Mouse (Mus musculus): Measurements from ENCODE around the gene Ypel2. TPM values are rescaled to one million over a fixed set of nuclear protein-coding genes. Genes with fewer than 3 reads are reported as not detected.

Gene Ypel2
- total RNA-seq, 4 experiments from 2014 or later = 44.2 to 53.3 (median 48.8) TPM

DNA sequence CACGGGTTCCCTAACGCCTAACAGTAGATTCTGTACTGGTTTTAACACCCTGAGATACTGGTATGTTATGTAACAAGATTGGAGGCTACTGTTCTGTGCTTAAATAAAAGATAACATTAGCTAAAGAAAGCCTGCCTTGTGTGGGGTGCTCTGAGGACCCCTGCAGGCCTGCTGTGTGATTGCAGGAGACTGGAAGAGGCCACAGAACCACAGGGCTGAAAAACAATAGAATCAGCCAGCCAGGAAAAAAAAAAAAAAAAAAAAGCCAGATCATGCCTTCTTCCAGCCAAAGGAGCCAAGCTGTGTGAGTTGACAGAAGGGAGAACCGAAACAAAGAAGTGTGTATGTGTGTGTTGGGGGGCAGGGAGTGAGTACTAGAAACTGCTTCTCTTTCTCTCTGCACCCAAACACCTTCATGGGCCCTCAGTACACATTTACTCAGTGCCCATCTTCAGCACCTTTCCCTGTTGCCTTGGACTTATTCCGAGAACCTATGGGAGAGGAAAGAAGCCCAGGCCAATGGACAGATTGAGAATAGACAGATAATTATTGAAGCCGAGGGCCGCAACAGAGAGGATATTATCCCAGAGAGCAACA lies 2.2 kb upstream of the Ypel2 start:
- DNase-seq (ENCODE audit: low spot score in 2 of 2) = peak in 1 of 2 experiments; percentile 80

DNA sequence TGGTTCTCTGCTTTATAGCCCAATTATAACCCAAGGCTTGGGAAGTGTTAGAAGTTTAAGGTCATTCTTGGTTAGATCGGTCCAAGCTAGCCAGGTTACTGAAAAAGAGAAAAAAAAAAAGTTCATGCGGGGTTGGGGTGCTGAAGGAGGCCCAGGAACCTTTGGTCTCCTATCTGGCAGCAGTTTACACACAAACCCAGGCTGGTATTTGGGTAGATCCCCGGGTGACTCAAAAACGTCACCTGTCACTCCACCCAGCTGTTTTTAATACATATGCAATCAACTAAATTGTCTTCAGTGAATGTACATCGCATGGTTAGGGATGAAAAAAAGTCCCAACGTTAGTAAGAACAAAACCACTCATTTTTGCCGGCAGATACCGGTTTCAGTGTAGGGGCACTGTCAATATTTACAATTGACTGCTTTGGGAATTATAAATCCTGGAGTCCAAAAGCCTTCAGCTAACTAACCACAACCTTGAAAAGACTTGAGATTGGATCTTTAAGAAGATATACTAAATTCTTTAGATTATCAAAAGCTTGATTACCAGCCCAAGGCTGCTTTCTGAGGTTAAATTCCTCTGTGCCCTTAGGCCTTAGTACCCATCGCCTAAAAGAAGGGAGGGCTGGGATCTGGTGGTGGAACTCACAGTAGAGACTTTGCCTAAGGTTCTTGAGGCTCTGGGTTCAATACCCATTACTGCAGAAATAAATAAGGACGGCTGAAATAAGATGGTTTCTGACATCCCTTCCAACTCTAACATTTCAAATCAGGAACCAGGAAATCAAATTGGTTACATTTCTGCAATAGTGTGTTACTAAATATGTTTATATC lies 1.5 kb upstream of the Ypel2 start:
- no peak for DNase-seq (ENCODE audit: low spot score in 2 of 2)

DNA sequence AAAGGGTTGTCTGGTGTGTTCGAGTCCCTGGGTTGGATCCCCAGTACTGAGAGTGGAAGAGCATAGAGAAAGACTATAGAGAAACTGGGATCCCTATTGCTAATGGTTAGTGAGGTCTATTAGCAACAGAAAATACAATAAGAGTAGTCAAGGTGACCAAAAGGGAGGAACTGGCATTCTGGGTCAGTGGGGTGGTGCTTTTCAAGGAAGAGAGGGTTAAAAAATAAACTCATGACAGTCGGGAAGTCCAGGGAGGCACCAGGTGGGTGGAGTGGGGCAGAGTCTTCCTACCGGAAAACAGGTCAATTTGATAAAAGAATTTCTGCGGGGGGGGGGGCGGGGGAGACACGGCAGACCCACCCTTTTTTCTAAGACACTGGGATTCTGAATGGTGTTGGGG lies 823 bp upstream of the Ypel2 start:
- DNase-seq (ENCODE audit: low spot score in 2 of 2) = no peak

DNA sequence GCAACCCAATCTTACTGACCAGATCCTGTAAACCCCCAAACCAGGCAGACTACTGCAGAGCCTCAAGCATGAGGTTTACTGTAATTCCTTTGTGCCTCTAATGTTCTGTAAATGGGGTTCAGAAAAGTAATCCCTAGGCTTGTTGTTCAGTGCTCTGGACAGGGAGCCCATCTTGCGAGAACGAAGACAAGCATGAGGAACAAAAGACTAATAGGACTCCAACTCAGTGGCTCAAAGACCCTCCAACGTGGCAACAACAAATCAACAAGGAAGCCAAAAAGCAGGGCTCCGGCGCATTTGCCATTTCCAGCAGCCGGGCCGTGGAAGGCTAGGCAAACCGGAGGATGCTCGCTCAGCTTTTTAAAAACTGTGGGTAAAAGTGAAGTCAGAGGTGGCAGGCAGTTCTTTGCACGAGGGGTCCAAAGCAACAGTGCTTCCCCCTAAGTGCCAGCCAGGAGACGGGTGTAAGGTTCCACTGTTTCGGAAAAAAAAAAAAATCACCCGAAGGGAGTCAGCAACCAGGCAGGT lies 982 bp downstream of the Ypel2 start:
- DNase-seq (ENCODE audit: low spot score in 2 of 2) = no peak

DNA sequence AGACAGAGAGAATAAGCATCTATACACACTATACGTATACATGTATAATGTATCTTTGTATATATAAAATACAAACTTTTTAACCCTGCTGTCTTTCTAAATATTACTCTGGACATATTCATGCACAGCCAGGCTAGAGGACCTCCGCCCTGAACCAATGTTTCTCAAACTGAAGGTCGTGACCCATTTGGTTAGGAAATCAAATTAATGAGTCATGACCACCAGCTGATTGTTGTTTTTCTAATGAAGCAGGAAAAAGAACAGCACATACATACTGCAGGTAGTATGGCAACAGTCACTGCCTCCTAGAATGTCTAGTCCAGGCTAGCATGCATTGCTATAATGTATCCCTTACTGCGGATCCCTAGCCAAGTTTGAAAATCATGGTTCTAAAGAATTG lies 2.3 kb downstream of the Ypel2 start:
- no peak for DNase-seq (ENCODE audit: low spot score in 2 of 2)

DNA sequence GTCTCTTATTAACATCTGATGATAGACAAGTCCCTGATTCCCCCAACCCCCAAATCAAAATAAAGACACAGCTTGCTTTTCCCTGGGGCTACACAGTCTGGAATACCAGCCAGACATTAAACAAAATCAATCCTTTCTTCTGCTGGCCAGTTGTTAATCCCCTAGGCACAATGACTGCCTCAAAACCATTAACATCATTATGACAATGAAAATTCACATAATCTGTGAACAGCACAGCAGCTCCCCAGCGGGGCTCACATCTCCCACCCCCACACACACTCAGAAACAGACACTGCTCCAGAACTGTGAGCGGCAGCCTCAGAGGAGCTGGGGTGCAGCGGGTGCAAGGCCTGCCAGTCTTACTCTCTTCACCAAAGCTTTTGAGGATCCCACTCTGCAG lies 3.2 kb downstream of the Ypel2 start:
- no peak for DNase-seq (ENCODE audit: low spot score in 2 of 2)

DNA sequence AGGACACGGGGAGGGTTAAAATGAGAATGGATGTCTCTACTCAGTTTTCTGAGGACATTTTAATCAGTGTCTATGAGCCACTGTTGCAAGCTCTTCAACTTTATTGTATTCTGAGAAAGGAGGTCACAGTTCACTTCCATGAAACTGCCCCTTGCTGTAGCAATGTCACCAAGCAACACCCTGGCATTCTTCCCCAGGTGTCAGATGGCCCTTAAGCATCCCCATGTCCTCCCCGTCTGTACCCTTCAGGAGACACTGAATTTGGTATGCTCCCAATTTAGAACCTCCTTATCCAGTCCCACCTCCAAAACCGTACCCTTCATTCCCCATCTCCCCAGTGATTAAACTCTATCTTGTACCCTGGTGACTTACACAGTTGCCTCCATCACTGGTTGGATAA lies 8.5 kb downstream of the Ypel2 start:
- DNase-seq (ENCODE audit: low spot score in 2 of 2) = no peak

DNA sequence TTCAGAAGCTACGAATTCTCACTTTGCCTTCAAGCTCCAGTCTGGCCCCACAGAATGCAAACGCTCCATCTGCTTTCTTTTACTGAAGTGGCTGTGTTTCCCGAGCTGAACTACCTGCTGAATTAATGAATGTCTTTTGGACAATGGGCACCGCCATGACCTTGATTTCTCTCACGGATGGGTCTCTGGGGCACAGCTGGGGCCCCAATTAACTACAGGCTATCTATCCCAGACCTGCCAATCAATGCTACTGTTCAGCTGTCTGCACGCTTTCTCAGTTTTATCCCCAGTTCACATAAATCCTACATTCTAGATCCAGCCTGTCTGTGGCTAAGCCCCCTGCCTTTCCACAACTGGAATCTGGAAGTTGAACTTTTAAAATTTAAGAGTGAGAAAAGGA lies 10.5 kb downstream of the Ypel2 start:
- DNase-seq (ENCODE audit: low spot score in 2 of 2) = no peak

DNA sequence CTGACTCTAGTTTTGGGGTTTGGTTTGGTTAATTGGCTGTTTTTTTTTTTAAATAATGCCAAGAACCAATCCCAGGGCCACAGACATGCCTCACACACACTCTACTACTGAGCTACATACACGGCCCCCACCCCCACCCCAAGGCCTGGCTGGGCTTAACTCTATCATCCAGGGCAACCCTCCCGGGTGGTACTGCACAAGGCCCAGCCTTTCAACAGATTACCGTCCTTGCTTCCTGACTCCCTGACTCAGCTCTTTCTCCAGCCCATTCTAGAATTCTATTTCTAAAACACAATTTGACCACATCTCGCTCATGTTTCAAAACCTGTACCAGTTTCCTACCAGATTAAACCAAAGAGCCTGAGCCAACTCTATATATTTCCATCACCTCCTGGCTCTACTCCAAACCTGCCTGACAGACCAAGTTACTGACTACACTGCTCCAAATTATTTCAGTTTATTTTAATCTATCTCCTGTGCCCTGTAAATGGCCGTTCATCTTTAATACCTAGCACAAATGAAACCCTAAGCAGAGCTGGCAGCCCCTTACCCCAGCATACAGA lies 12.2 kb downstream of the Ypel2 start:
- DNase-seq (ENCODE audit: low spot score in 2 of 2) = no peak

DNA sequence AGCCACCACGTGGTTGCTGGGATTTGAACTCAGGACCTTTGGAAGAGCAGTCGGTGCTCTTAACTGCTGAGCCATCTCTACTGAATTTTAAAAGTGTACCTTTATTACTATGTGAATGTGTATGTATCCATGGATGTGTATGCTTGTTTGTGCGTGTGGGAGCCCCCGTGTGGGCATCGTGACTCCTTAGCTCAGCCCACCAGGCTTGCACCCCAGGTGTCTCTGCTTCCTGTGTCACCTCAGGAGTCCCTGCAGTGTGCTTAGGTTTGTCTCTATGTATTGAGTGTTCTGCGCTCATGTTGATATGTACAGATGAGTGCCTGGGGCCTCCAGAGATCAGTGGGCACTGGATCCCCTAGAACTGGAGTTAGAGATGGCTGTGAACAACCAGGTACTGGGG lies 13.0 kb downstream of the Ypel2 start:
- no peak for DNase-seq (ENCODE audit: low spot score in 2 of 2)

DNA sequence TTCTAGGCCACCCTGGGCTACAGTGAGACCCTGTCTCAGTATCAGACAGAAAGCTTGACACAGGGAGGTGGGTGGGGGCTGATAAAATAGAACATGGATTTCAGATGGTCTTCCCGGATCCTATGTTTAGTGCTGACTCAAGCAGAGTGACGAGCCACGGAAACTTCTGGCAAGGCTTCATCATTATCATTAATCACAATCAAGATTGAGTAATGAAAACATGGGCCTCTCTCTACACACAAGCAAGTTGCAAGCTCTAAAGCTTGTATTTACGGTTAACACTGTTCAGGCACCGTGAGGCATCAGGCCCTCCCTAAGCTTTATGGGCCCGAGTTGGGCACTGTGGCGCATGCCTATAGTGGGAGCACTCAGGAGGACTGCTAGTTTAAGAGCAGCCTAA lies 13.7 kb downstream of the Ypel2 start:
- DNase-seq (ENCODE audit: low spot score in 2 of 2) = no peak

DNA sequence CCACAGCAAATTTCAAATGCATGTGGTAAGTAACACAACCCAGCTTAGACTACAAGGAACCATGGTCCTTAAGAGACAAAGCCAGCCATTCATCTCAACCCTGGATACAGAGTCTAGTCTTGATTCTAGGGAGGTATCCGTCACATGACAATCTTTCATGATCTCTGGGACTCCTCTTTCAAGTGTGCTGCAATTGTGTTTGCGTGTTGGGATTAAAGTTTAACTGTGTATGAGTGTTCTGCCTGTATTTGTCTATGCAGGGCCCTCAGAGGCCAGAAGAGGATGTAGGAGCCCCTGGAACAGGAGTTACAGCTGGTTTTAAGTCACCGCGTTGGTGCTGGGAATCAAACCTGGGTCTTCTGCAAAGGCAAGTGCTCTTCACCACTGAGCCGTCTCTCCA lies 16.3 kb downstream of the Ypel2 start:
- DNase-seq (ENCODE audit: low spot score in 2 of 2) = no peak

DNA sequence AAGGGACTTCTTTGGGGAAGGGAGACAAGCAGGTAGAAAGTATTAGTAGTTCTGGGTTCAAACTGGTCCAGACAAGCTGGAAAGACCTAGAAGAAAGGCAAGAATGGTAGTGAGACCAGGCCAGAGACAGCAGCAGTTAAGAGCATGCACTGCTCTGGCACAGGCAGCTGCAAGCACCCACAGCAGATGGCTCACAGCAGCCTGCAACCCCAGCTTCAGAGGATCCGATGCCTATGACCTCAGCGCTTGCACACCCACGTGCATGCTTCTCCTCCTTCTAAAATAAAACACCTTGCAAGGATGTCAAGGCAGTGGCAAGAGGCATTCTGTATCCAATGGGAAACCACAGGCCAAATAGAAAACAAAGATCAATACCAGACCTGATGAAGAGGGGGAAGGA lies 19.1 kb downstream of the Ypel2 start:
- DNase-seq (ENCODE audit: low spot score in 2 of 2) = no peak

DNA sequence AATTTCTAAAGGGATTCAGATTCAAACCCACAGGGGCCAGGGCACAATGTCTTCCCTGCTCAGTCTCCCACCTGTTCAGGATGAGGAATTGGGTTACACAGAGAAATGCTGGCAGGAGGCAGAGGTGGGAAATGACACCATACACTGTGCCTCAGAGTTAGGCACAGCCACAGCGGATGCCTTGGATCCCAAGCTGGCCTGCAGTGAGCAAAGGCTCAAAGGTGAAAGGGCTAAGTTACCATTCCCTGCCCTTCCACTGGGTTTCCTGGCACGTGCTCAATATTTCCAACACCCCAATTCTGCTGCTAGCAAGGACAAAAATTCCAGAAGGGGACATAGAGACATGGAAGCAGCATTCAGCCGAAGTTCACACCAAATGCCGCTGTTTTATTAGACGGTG lies 20.3 kb downstream of the Ypel2 start:
- no peak for DNase-seq (ENCODE audit: low spot score in 2 of 2)

DNA sequence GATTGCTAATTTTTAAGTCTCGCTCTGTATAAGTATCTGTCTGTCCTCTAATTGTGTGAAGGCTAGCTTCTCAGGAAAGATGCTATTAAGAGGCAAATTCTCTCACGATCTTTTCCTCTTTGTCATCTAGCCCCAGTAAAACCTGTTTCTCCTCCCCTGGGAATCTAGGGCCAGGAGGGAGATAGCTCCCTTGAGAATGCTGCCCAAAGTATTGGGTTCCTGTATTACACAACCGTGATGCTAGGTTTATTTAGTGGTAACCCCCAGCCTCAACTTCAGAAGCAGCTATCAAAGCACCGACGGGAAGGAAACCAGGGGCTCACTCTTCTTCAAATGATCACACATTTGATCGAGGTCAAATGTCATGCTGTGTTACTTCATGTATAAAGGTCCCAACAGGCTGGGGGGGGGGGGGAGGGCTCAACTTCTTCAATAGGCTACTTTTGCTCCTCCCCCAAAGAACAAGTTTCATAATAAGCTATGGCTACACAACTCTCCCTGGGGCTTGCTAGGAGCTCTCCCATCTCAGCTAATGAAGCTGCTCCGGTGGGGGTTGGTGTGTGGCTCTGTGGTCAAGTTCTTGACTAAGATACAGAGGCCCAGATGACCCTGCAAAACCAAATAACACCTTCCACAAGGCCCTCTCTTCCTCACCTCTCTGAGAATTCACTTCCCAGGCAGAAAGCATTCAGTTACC lies 22.3 kb downstream of the Ypel2 start:
- no peak for DNase-seq (ENCODE audit: low spot score in 2 of 2)

DNA sequence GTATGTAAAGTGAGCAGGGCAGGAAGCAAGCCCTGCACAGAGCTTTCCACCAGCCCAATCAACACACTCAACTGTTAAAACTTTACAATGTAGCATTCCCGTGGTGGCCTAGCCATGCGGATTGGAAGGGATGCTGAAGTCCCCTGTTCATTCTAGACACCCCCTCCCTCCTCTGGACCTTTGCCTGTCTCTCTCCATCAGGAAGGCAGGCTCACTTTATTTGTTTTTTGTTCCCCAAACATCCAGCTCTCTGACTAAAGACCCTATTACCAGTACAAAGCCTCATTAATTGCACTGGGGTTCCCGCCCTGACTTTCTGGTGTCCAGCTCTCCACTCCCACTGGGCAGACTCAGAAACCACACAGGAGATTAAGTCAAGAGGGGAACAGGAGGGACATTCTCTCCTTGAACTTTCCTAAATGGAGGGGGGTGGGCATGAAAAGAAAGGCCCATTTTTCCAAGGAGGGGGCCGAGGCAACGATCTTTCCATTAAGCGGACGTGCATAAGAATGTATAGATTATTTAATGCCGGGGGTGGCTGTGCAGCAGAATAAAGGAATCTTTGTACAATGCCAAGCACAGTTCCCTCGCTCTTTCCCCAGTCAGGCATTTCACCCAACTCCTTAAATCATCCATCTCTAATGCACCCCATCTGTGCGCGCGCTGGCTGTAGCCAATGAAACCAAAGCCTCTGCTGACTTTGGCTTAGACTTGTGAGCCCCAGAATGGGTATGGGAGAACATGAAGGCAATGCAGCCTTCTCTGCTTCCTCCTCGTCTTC lies 24.3 kb downstream of the Ypel2 start:
- no peak for DNase-seq (ENCODE audit: low spot score in 2 of 2)

DNA sequence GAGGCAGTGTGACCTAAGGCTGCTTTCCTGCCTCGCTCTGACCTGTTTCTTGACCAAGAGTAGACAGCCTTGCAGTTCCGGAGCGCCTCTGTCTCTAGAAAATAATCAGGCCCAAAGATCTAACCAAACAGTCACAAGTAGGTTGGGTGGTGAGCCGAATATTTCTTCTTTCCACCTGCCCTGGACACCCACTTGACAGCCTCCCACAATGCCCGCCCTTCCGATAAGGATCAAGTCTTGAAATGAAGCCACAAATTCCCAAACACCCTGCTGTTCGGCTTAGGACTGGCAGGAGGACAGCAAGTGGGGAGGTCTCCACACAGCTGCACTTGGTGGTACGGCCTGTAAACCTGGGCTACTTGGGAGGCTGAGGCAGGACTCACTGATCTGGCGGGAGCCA lies 26.0 kb downstream of the Ypel2 start:
- no peak for DNase-seq (ENCODE audit: low spot score in 2 of 2)

DNA sequence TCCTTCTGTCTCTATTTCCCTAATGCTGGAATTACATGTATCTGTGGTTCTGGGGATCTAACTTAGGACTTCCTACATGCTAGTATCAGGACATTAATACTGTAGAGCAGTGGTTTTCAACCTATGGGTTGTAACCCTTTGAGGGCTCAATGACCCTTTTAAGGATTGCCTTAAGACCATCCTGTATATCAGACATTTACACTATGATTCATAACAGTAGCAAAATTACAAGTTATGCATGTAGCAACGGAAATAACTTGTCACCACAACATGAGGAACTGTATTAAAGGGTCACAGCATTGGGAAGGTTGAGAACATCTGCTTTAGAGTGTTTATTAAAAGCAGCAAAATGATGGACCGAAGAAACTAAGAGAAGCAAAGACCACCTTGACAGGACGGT lies 26.8 kb downstream of the Ypel2 start:
- no peak for DNase-seq (ENCODE audit: low spot score in 2 of 2)

DNA sequence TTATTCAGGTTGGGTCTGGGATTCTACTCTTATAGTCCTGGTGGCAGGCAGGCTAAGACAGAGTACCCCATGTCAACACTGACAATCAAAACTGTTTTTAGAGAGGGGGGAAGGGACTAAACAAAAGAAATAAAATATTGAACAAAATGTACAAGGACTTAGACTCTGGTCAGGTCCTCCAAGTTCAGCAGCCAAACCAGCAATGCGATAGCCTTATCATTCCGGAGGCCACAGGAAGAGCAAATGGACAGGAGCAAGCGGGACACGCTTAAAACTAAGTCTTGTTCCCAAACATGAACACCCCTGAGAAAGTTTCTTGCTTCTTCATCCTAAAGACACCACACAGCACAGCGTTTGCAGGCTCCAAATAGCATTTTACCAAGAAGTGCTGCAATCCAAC lies 28.4 kb downstream of the Ypel2 start:
- no peak for DNase-seq (ENCODE audit: low spot score in 2 of 2)

DNA sequence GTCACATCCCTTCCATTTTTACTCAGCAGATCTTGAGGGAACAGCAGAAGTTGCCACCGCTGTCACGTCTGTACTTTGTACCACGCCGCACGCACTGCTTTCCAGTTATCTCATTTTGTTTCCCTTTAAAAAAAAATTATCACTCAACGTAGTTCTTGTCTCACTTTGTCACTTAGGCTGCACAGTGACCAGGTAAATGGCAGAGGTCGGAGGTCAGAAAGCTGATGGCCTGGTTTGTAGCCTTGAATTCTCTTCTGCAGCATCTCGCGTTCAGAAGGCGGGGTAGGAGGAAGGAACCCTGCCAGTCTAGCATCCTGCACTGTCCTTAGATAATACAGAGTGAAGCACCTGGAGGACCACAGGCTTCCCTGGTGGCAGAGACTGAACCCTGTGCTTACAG lies 29.8 kb downstream of the Ypel2 start:
- no peak for DNase-seq (ENCODE audit: low spot score in 2 of 2)

DNA sequence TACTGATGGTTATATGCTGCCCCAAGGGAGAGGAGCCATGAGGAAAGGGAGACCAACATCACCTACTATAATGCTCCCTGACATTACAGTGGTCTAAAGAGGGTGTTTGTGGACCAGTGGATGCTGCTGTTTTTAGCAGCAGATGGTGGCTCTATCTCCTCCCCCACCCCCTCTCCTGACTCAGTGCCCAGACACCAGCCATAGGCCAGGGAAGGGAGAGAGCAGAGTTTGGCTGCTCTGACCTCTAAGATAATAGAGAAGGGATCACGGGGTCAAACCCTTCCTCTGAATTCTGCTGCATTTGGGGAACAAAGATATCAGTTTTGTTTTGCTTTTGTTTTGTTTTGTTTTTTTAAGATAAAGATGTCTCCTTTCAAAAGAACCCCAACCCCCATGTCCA lies 30.5 kb downstream of the Ypel2 start:
- DNase-seq (ENCODE audit: low spot score in 2 of 2) = no peak
